Mouse (Mus musculus) forebrain, embryonic 16.5 days (tissue): ENCODE results near the gene H2al1g. TPM values are rescaled to one million over a fixed set of nuclear protein-coding genes. Genes with fewer than 3 reads are reported as not detected.
"Not testable (repeated sequence)": the region's sequence is repeated elsewhere in the genome, so short reads cannot be mapped to it uniquely, and the experiment has no call there.

Source experiments
- ATAC-seq: fragments of 200-750 bp; cut with Nextera tagmentation; 2 replicates; pipeline ENCODE4 v1.8.0; 2017; ENCODE audit warnings: mild to moderate bottlenecking, moderate library complexity
- H3K27ac ChIP-seq: fragments of 300-500 bp; sonication (generic); 2 replicates; pipeline ENCODE4 v1.5.1; 2014; ENCODE audit warnings: low read length, control low read depth
- H3K27me3 ChIP-seq: fragments of 300-500 bp; sonication (generic); replicated peaks from 2 replicates; pipeline ENCODE4 v1.6.1; 2014; ENCODE audit warnings: low read length; ENCODE audit not compliant: control insufficient read depth, insufficient read depth
- H3K36me3 ChIP-seq: fragments of 300-500 bp; sonication (generic); 2 replicates; pipeline ENCODE4 v1.6.1; 2014; ENCODE audit not compliant: control insufficient read depth, insufficient read depth
- H3K4me1 ChIP-seq: fragments of 300-500 bp; sonication (generic); replicated peaks from 2 replicates; pipeline ENCODE4 v1.6.1; 2014; ENCODE audit warnings: low read length; ENCODE audit not compliant: control insufficient read depth, insufficient read depth
- H3K4me2 ChIP-seq: fragments of 300-500 bp; sonication (generic); 2 replicates; pipeline ENCODE4 v1.6.1; 2014; ENCODE audit warnings: mild to moderate bottlenecking, low read length, control low read depth
- H3K4me3 ChIP-seq: fragments of 300-500 bp; sonication (generic); replicated peaks from 2 replicates; pipeline ENCODE4 v1.5.1; 2014; ENCODE audit warnings: mild to moderate bottlenecking, low read length, control low read depth
- H3K9ac ChIP-seq: fragments of 300-500 bp; sonication (generic); replicated peaks from 2 replicates; pipeline ENCODE4 v1.6.1; 2014; ENCODE audit warnings: low read depth, low read length, control low read depth
- H3K9me3 ChIP-seq: fragments of 300-500 bp; sonication (generic); 2 replicates; pipeline ENCODE4 v1.6.1; 2016; ENCODE audit warnings: low read length; ENCODE audit not compliant: control insufficient read depth
- WGBS: fragments of 180-500 bp; shearing (Covaris S2); extraction: QIAGEN DNeasy Blood & Tissue Kit; methylation state at CpG from one replicate; pipeline ENCODE4 v1.1.7; 2014; 5-methylcytosine and 5-hydroxymethylcytosine counted together
- polyA plus RNA-seq: library from polyadenylated mRNA; unstranded; fragments of >200 nt; fragmentation: Nextera tagmentation; extraction: Ambion mirVana; gene quantifications from 2 replicates; pipeline ENCODE4 v1.2.1, GENCODE M21; 2015

The H2al1g gene
- polyA plus RNA-seq, 1 experiment from 2014 or later, result not detected

DNA sequence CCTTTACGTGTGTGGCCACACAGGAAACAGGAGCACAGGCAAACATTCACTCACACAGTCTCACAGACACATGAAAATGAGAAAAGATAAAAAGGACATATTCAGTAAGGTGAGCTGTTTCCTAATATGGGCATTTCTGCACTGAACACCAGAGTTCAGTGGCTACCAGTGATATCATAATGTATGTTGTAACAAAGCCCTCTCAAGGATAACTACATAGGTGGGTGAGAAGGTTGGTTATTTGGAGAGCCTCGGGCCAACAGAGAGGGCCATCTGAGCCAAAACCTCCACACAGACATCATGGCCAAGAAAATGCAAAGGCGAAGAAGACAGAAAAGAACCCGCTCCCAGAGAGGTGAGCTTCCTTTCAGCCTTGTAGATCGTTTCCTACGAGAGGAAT, 9.5 kb upstream of the H2al1g start, which contains the start of gene H2al1d:
Gene H2al1d (plus strand): TSS at position 301 of the 400 bp plus-strand sequence.
- not testable (repeated sequence) for H3K9me3 ChIP-seq, H3K4me1 ChIP-seq, H3K27me3 ChIP-seq, ATAC-seq, H3K9ac ChIP-seq, H3K27ac ChIP-seq, H3K36me3 ChIP-seq, H3K4me2 ChIP-seq, H3K4me3 ChIP-seq
- WGBS, result no CpG with 5 or more reads among the region's 6 CpGs

DNA sequence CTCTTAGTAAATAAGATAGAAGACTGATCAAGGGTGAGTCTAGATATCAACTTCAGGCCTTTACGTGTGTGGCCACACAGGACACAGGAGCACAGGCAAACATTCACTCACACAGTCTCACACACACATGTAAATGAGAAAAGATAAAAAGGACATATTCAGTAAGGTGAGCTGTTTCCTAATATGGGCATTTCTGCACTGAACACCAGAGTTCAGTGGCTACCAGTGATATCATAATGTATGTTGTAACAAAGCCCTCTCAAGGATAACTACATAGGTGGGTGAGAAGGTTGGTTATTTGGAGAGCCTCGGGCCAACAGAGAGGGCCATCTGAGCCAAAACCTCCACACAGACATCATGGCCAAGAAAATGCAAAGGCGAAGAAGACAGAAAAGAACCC, 6.4 kb upstream of the H2al1g start, which contains the start of gene H2al1e:
Gene H2al1e (plus strand): TSS at position 301 of the 400 bp plus-strand sequence.
- not testable (repeated sequence) for H3K9ac ChIP-seq, H3K36me3 ChIP-seq, H3K9me3 ChIP-seq, H3K4me2 ChIP-seq, ATAC-seq, H3K27ac ChIP-seq, H3K27me3 ChIP-seq, H3K4me1 ChIP-seq, H3K4me3 ChIP-seq
- no CpG with 5 or more reads among the region's 3 CpGs for WGBS

DNA sequence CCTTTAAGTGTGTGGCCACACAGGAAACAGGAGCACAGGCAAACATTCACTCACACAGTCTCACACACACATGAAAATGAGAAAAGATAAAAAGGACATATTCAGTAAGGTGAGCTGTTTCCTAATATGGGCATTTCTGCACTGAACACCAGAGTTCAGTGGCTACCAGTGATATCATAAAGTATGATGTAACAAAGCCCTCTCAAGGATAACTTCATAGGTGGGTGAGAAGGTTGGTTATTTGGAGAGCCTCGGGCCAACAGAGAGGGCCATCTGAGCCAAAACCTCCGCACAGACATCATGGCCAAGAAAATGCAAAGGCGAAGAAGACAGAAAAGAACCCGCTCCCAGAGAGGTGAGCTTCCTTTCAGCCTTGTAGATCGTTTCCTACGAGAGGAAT, 3.2 kb upstream of the H2al1g start, which contains the start of gene H2al1f:
Gene H2al1f (plus strand): TSS at position 301 of the 400 bp plus-strand sequence.
- not testable (repeated sequence) for H3K9me3 ChIP-seq, H3K36me3 ChIP-seq, H3K27me3 ChIP-seq, H3K4me1 ChIP-seq, H3K4me2 ChIP-seq, H3K9ac ChIP-seq, H3K27ac ChIP-seq, H3K4me3 ChIP-seq, ATAC-seq
- no CpG with 5 or more reads among the region's 6 CpGs for WGBS

DNA sequence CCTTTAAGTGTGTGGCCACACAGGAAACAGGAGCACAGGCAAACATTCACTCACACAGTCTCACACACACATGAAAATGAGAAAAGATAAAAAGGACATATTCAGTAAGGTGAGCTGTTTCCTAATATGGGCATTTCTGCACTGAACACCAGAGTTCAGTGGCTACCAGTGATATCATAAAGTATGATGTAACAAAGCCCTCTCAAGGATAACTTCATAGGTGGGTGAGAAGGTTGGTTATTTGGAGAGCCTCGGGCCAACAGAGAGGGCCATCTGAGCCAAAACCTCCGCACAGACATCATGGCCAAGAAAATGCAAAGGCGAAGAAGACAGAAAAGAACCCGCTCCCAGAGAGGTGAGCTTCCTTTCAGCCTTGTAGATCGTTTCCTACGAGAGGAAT, 3.1 kb downstream of the H2al1g start, which contains the start of gene H2al1h:
Gene H2al1h (plus strand): TSS at position 301 of the 400 bp plus-strand sequence.
- H3K9ac ChIP-seq, H3K4me2 ChIP-seq, H3K27ac ChIP-seq, H3K4me3 ChIP-seq, H3K36me3 ChIP-seq, ATAC-seq, H3K9me3 ChIP-seq, H3K27me3 ChIP-seq, H3K4me1 ChIP-seq: not testable (repeated sequence)
- WGBS, result no CpG with 5 or more reads among the region's 6 CpGs

DNA sequence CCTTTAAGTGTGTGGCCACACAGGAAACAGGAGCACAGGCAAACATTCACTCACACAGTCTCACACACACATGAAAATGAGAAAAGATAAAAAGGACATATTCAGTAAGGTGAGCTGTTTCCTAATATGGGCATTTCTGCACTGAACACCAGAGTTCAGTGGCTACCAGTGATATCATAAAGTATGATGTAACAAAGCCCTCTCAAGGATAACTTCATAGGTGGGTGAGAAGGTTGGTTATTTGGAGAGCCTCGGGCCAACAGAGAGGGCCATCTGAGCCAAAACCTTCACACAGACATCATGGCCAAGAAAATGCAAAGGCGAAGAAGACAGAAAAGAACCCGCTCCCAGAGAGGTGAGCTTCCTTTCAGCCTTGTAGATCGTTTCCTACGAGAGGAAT, 6.3 kb downstream of the H2al1g start, which contains the start of gene H2al1i:
Gene H2al1i (plus strand): TSS at position 301 of the 400 bp plus-strand sequence.
- H3K4me1 ChIP-seq, H3K27ac ChIP-seq, H3K27me3 ChIP-seq, H3K4me2 ChIP-seq, ATAC-seq, H3K9ac ChIP-seq, H3K36me3 ChIP-seq, H3K4me3 ChIP-seq, H3K9me3 ChIP-seq: not testable (repeated sequence)
- 100% methylated on average over 1 of the region's 5 CpGs for WGBS

DNA sequence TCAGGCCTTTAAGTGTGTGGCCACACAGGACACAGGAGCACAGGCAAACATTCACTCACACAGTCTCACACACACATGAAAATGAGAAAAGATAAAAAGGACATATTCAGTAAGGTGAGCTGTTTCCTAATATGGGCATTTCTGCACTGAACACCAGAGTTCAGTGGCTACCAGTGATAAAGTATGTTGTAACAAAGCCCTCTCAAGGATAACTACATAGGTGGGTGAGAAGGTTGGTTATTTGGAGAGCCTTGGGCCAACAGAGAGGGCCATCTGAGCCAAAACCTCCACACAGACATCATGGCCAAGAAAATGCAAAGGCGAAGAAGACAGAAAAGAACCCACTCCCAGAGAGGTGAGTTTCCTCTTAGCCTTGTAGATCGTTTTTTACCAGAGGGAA, 9.5 kb downstream of the H2al1g start, which contains the start of gene H2al1j:
Gene H2al1j (plus strand): TSS at position 301 of the 400 bp plus-strand sequence.
- not testable (repeated sequence) for H3K27ac ChIP-seq, H3K9me3 ChIP-seq, H3K4me2 ChIP-seq, H3K9ac ChIP-seq, H3K27me3 ChIP-seq, H3K4me3 ChIP-seq, ATAC-seq, H3K4me1 ChIP-seq, H3K36me3 ChIP-seq
- 88% methylated on average over 2 of the region's 2 CpGs for WGBS

DNA sequence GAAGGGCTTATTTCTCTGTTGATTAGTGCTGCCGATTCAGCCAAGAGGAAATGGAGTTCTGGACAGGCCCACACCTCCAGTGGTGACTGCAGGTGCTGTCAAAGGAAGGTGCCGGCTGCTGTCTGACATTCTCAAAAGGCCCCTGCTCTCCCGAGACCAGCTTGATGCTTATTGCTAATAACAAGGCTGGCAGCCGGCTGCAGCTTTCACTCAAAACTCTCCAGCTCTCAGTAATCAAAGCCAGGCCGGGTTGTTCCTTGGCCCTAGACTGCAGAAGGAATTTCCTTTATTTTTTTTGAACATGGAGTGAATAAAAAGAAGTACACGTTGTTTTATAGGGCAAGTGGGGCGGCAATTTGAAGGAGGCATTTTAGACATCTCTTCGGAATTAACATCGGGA, 27.7 kb downstream of the H2al1g start:
- H3K27ac ChIP-seq, result peak overlapping the region; percentile 20; the same call in 1 of the 2 replicates
- H3K9ac ChIP-seq, result no peak overlapping the region
- H3K36me3 ChIP-seq, result no peaks in the 10 kb centered on the region
- WGBS, result 37% methylated on average over 9 of the region's 9 CpGs
- H3K4me2 ChIP-seq, result no peak overlapping the region
- ATAC-seq, result peak; percentile 59; the same call in 1 of the 2 replicates
- no peaks in the 10 kb centered on the region for H3K9me3 ChIP-seq
- no peak overlapping the region for H3K4me3 ChIP-seq
- no peaks in the 10 kb centered on the region for H3K27me3 ChIP-seq
- H3K4me1 ChIP-seq, result peaks cover 4% of the 10 kb centered on the region; the same call in 1 of the 2 replicates

DNA sequence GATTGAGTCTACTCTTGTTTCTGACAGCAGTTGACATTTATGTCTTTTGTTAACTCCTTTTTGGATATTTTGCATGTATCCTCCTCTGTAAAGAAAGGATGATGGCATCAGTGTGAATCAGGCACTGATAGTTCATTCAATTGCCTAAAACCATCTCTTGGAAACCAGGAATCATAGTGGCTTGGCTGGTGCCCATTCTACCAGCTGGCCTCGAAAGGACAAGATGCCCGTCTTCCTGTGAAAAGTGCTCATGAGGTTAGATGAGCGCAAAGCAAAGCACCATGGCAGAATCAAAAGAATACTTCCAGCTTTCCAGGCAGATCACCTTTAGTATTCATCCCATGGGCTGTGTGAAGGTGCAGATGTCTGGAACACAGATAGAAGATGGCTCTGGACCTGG, 28.7 kb downstream of the H2al1g start:
- ATAC-seq, result no peak
- Histone ChIP-seq H3K9ac (no peak overlapping the region), H3K4me2 (no peak overlapping the region), H3K36me3 (no peaks in the 10 kb centered on the region), H3K4me1 (peaks cover 4% of the 10 kb centered on the region; the same call in 1 of the 2 replicates), H3K27ac (no peak overlapping the region), H3K9me3 (no peaks in the 10 kb centered on the region), H3K27me3 (no peaks in the 10 kb centered on the region), H3K4me3 (no peak overlapping the region)
- 81% methylated on average over 3 of the region's 3 CpGs for WGBS

DNA sequence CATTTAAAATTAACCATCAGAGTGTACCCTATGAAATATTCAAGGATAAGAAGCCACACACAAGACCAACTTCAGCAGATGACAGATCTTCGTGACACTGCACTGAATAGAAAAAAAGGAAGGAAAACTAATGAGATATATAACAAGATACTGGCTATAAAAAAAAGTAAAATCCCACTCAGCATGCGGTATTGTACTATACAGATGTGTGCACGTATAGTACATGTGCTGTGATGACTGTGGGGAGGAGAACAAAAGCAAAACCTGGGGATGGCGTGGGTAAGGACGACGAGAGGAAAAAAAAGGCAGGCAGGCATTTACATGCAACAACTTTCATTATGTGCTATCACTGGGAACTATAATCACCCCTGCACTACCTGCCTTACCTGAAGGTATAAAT, 42.8 kb downstream of the H2al1g start:
- H3K4me1 ChIP-seq, result peaks cover 6% of the 10 kb centered on the region

DNA sequence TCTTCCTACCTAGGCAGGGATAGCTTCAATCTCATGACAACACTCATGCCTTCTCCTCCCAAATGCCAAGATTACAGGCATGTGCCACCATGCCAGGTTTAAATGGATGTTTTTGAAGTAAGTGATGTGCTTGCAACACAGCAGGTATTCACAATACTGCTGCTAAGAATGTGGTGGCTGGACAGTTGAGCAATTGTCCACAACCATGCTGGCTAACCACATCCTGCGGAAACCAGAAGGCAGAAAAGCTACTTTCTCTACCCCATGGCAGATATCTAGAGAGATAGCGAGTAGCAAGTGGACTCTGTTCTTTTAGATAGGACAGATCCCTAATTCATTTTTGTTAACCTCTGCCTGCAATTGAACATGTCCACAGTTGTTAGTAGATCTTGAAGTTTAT, 43.2 kb downstream of the H2al1g start:
- Histone ChIP-seq H3K36me3 (no peaks in the 10 kb centered on the region), H3K4me1 (peaks cover 6% of the 10 kb centered on the region), H3K27ac (no peak overlapping the region), H3K9me3 (no peaks in the 10 kb centered on the region), H3K27me3 (no peaks in the 10 kb centered on the region), H3K4me3 (no peak overlapping the region), H3K9ac (no peak overlapping the region), H3K4me2 (no peak overlapping the region)
- 94% methylated on average over 2 of the region's 2 CpGs for WGBS
- no peak for ATAC-seq

More for the DNA sequence above, 42.8 kb downstream of the H2al1g start:
- Histone ChIP-seq H3K27me3 (no peaks in the 10 kb centered on the region), H3K4me2 (no peak overlapping the region), H3K9me3 (no peaks in the 10 kb centered on the region), H3K4me3 (no peak overlapping the region), H3K9ac (no peak overlapping the region), H3K36me3 (no peaks in the 10 kb centered on the region), H3K27ac (no peak overlapping the region)
- ATAC-seq, result no peak
- WGBS, result 87% methylated on average over 6 of the region's 6 CpGs
